Mouse (Mus musculus) small intestine, adult 2 months (tissue): ENCODE measurements around the gene Gm30191. TPM values are rescaled to one million over a fixed set of nuclear protein-coding genes. Genes with fewer than 3 reads are reported as not detected.
"Not testable (repeated sequence)": the region's sequence is repeated elsewhere in the genome, so short reads cannot be mapped to it uniquely, and the experiment has no call there.

ENCODE experiments used
- H3K27ac ChIP-seq: fragments of 200-500 bp; 2 replicates; pipeline ENCODE4 v1.5.1; 2012; ENCODE audit warnings: low read depth, low read length, control low read depth, inconsistent platforms; ENCODE audit not compliant: insufficient read depth
- H3K27me3 ChIP-seq: fragments of 200-500 bp; 2 replicates; pipeline ENCODE4 v1.6.1; 2012; ENCODE audit warnings: mild to moderate bottlenecking, moderate library complexity, low read length, inconsistent platforms; ENCODE audit not compliant: control insufficient read depth, insufficient read depth
- H3K36me3 ChIP-seq: fragments of 200-500 bp; 2 replicates; pipeline ENCODE4 v1.6.1; 2012; ENCODE audit warnings: mild to moderate bottlenecking, low read length, control low read depth, inconsistent platforms; ENCODE audit not compliant: control insufficient read depth, insufficient read depth
- H3K4me1 ChIP-seq: fragments of 200-500 bp; 2 replicates; pipeline ENCODE4 v1.6.1; 2012; ENCODE audit warnings: low read length, inconsistent platforms, mixed read lengths; ENCODE audit not compliant: control insufficient read depth, insufficient read depth, insufficient read length
- H3K4me3 ChIP-seq: fragments of 200-500 bp; 2 replicates; pipeline ENCODE4 v1.5.1; 2012; ENCODE audit warnings: low read depth, mild to moderate bottlenecking, control low read depth, inconsistent platforms, low read length, moderate library complexity
- CTCF ChIP-seq: fragments of 200-500 bp; IDR thresholded peaks from 2 replicates; pipeline ENCODE4 v1.5.1; 2012; ENCODE audit warnings: low read depth, mild to moderate bottlenecking, control low read depth, inconsistent platforms, low read length, moderate library complexity, mixed read lengths; ENCODE audit not compliant: insufficient replicate concordance, insufficient read length; ENCODE audit errors: extremely low read depth
- POLR2A ChIP-seq: fragments of 200-500 bp; IDR thresholded peaks from 2 replicates; pipeline ENCODE4 v1.6.1; 2012; ENCODE audit warnings: low read depth, mild to moderate bottlenecking, control low read depth, inconsistent platforms, low read length, moderate library complexity
- WGBS: fragments of 180-500 bp; shearing (Covaris S2); methylation state at CpG from one replicate; pipeline ENCODE4 v1.1.7; 2018; 5-methylcytosine and 5-hydroxymethylcytosine counted together
- polyA plus RNA-seq: library from polyadenylated mRNA; depleted of rRNA; stranded (reverse); fragments of >200 nt; gene quantifications from 2 replicates; pipeline ENCODE4 v1.2.3, GENCODE M21; 2012

The Gm30191 gene
- polyA plus RNA-seq, 1 experiment, result 0.35 TPM

GRCm38 (mm10) chr4:134257198-134258009, 10.7 kb downstream of the Gm30191 start:
- Histone ChIP-seq H3K36me3 (no peaks in the 10 kb centered on the region), H3K4me3 (no peak overlapping the region), H3K27me3 (peaks cover 16% of the 10 kb centered on the region), H3K4me1 (no peaks in the 10 kb centered on the region), H3K27ac (no peak overlapping the region)
- TF ChIP-seq CTCF (no peak), POLR2A (no peak)
- 69% methylated on average over 11 of the region's 11 CpGs for WGBS

- 40% methylated on average over 11 of the region's 11 CpGs for WGBS
- Histone ChIP-seq H3K27ac (no peak overlapping the region), H3K4me1 (no peaks in the 10 kb centered on the region), H3K4me3 (no peak overlapping the region), H3K27me3 (peaks cover 7% of the 10 kb centered on the region), H3K36me3 (no peaks in the 10 kb centered on the region)
- no peak for TF ChIP-seq POLR2A
- TF ChIP-seq CTCF, result no peak
These were observed 11.6 kb downstream of the Gm30191 start for GRCm38 (mm10) chr4:134258354-134258753.

- Histone ChIP-seq H3K27me3 (no peaks in the 10 kb centered on the region), H3K4me1 (no peaks in the 10 kb centered on the region), H3K27ac (no peak overlapping the region), H3K36me3 (no peaks in the 10 kb centered on the region), H3K4me3 (no peak overlapping the region)
- TF ChIP-seq POLR2A (no peak), CTCF (peak; percentile 92)
- WGBS, result 21% methylated on average over 6 of the region's 6 CpGs
These were observed 16.5 kb downstream of the Gm30191 start for GRCm38 (mm10) chr4:134263191-134263590.

- Histone ChIP-seq H3K4me3 (peak overlapping the region; percentile 29; the same call in 1 of the 2 replicates), H3K36me3 (no peaks in the 10 kb centered on the region), H3K4me1 (no peaks in the 10 kb centered on the region), H3K27ac (no peak overlapping the region), H3K27me3 (no peaks in the 10 kb centered on the region)
- WGBS, result 77% methylated on average over 9 of the region's 9 CpGs
- TF ChIP-seq POLR2A, result no peak
- no peak for TF ChIP-seq CTCF
These were observed 19.3 kb downstream of the Gm30191 start for GRCm38 (mm10) chr4:134265860-134266585.

GRCm38 (mm10) chr4:134268102-134268655, 21.4 kb downstream of the Gm30191 start:
- TF ChIP-seq POLR2A, result no peak
- no peak for TF ChIP-seq CTCF
- Histone ChIP-seq H3K27me3 (no peaks in the 10 kb centered on the region), H3K36me3 (no peaks in the 10 kb centered on the region), H3K4me3 (no peak overlapping the region), H3K4me1 (no peaks in the 10 kb centered on the region), H3K27ac (no peak overlapping the region)
- WGBS, result 83% methylated on average over 19 of the region's 19 CpGs

- not testable (repeated sequence) for H3K27ac ChIP-seq, H3K27me3 ChIP-seq, H3K4me1 ChIP-seq, H3K36me3 ChIP-seq, H3K4me3 ChIP-seq
These were observed 22.9 kb downstream of the Gm30191 start for GRCm38 (mm10) chr4:134269622-134270021.

GRCm38 (mm10) chr4:134271979-134272378, 25.2 kb downstream of the Gm30191 start:
- H3K36me3 ChIP-seq, result peaks cover 4% of the 10 kb centered on the region
- 85% methylated on average over 7 of the region's 7 CpGs for WGBS

More at GRCm38 (mm10) chr4:134271979-134272378, 25.2 kb downstream of the Gm30191 start:
- no peaks in the 10 kb centered on the region for H3K27me3 ChIP-seq
- H3K4me1 ChIP-seq, result no peaks in the 10 kb centered on the region
- H3K27ac ChIP-seq, result no peak overlapping the region
- TF ChIP-seq POLR2A, result no peak
- no peak for TF ChIP-seq CTCF
- H3K4me3 ChIP-seq, result no peak overlapping the region
